Mouse (Mus musculus) ES-Bruce4 (cell line): ENCODE measurements around the gene Pgap1.

Experiments used
- CTCF ChIP-seq: IDR thresholded peaks from one replicate; pipeline ENCODE4 v1.8.1; 2011; ENCODE audit warnings: low read depth, low read length
- EP300 ChIP-seq: IDR thresholded peaks from 2 replicates; pipeline ENCODE4 v1.6.1; 2011; ENCODE audit warnings: low read depth, low read length; ENCODE audit not compliant: insufficient read depth
- POLR2A ChIP-seq: IDR thresholded peaks from one replicate; pipeline ENCODE4 v1.8.1; 2011; ENCODE audit warnings: low read length; ENCODE audit not compliant: insufficient read depth

GRCm38 (mm10) chr1:54556586-54557221, 780 bp downstream of the Pgap1 start:
- TF ChIP-seq POLR2A (no peak), CTCF (no peak), EP300 (no peak)
